Mouse (Mus musculus): ENCODE measurements around the gene Hk3.

GRCm38 (mm10) chr13:55011981-55012478 is 9.2 kb downstream of the Hk3 start:
- TF ChIP-seq CTCF (IDR thresholded peaks at IDR 0.05; ENCODE audit: low read depth, low read length), result no peak
- no peak for TF ChIP-seq GATA1 (IDR thresholded peaks at IDR 0.05; ENCODE audit: borderline replicate concordance, low read length)

All from G1E (cell line).